Mouse (Mus musculus): ENCODE results near the gene Aldh9a1. TPM values are rescaled to one million over a fixed set of nuclear protein-coding genes. Genes with fewer than 3 reads are reported as not detected.

The Aldh9a1 gene
- polyA plus RNA-seq, 1 experiment from 2014 or later = 112 TPM

DNA sequence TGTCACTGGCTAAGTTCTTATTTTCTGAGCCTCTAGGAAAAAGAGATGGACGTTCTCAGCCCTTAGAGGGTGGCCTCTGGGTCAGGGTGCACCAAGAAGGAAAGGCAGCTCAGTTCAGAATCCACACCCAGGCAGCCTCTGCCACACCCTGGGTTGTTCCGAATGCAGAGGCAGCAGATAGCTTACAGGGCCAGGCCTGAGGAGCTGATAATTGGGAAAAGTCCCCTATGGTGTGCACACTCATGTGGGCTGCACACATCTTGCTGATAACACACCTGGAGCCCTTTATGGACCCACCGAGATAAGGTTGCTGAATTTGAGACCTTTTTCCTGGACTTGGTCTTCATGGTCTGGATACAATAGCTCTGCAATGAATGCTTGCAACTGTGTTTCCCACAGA lies 34.4 kb downstream of the Aldh9a1 start:
- peaks cover 50% of the 10 kb centered on the region for H3K4me1 ChIP-seq (replicated peaks; ENCODE audit: control insufficient read depth, insufficient read depth, low read length)
- H3K36me3 ChIP-seq (ENCODE audit: control insufficient read depth, insufficient read depth, low read length) = no peaks in the 10 kb centered on the region
- DNase-seq (ENCODE audit: low spot score) (peak; percentile 54), ATAC-seq (replicated peaks; ENCODE audit: low FRiP score) (peak; percentile 99)
- WGBS = 44% methylated on average over 3 of the region's 3 CpGs
- H3K4me3 ChIP-seq (ENCODE audit: low read depth, low read length) = peak overlapping the region; percentile 6; the same call in 1 of the 2 replicates
- peak overlapping the region; percentile 55 for H3K9ac ChIP-seq (ENCODE audit: low read depth, low read length)
- H3K27me3 ChIP-seq (replicated peaks; ENCODE audit: control insufficient read depth, insufficient read depth, low read length) = no peaks in the 10 kb centered on the region
- H3K9me3 ChIP-seq (ENCODE audit: control insufficient read depth, low read length) = no peaks in the 10 kb centered on the region
- H3K4me2 ChIP-seq = peak overlapping the region; percentile 59
- H3K27ac ChIP-seq (ENCODE audit: low read depth, low read length) = peak overlapping the region; percentile 94

DNA sequence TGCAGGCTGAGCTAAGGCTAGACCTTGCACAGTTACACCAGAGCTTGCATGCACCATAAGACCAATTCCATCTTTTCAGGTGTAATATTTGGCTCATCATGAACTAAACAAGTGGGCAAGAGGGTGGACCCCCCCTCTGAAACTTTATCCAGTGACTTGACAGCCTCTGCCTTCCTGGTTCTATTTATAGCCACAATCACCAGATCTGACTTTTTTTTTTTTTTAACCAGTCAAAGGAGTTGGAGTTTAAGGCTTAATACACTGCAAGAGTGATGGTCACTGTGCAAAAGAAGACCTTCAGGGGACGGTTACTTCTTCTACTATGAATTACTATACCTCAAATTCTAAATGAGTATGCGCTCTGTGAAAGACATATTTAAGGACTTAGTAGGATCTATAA lies 35.4 kb downstream of the Aldh9a1 start:
- Histone ChIP-seq H3K9me3 (ENCODE audit: control insufficient read depth, low read length) (no peaks in the 10 kb centered on the region), H3K27me3 (replicated peaks; ENCODE audit: control insufficient read depth, insufficient read depth, low read length) (no peaks in the 10 kb centered on the region), H3K27ac (ENCODE audit: low read depth, low read length) (peak overlapping the region; percentile 94), H3K4me2 (peak overlapping the region; percentile 59), H3K4me1 (replicated peaks; ENCODE audit: control insufficient read depth, insufficient read depth, low read length) (peaks cover 57% of the 10 kb centered on the region), H3K4me3 (ENCODE audit: low read depth, low read length) (no peak overlapping the region), H3K9ac (ENCODE audit: low read depth, low read length) (peak overlapping the region; percentile 55), H3K36me3 (ENCODE audit: control insufficient read depth, insufficient read depth, low read length) (no peaks in the 10 kb centered on the region)
- no peak for DNase-seq (ENCODE audit: low spot score)
- WGBS = 85% methylated on average over 2 of the region's 2 CpGs
- ATAC-seq (replicated peaks; ENCODE audit: low FRiP score) = no peak

DNA sequence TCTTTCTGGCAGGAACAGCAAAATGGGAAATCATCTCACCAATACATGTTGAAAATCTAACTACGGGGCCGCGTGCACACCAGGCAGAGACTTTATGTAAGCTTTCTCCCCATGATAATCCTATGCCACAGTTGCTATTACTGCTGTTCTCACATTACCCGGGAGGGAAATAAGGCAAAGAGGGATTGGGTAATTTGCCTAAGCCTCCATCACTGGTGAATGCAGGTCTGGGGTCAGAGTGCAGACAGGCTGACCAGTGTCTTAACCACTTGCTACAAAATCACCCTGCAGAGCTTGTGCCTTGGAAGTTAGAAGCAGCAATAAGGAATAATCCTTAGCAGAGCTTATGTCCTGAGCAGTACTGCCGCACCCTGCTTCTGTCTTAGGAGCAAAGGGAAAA lies 35.8 kb downstream of the Aldh9a1 start:
- H3K4me1 ChIP-seq (replicated peaks; ENCODE audit: control insufficient read depth, insufficient read depth, low read length) = peaks cover 57% of the 10 kb centered on the region
- H3K9ac ChIP-seq (ENCODE audit: low read depth, low read length) = peak overlapping the region; percentile 3; the same call in 1 of the 2 replicates
- peak overlapping the region; percentile 94 for H3K27ac ChIP-seq (ENCODE audit: low read depth, low read length)

DNA sequence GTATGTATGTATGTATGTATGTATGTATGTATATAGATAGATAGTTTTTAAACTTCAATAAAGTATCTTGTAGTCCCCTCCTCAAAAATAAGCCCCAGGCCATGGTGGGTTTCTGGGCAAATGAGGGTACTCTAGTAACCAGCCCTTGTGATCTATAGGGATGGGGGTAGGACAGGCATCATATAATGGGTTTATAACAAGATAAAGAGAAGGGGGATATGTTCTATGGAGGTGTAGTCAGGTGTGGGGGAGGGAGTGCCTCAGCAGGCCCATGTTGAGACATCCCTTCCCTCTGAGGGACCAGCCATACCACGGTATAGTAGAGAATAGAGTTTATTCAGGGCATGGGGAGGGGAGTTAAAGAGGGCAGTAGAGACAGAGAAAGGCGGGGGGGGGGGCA lies 36.7 kb downstream of the Aldh9a1 start:
- Histone ChIP-seq H3K4me2 (no peak overlapping the region), H3K27ac (ENCODE audit: low read depth, low read length) (peak overlapping the region; percentile 56; the same call in 1 of the 2 replicates), H3K9me3 (ENCODE audit: control insufficient read depth, low read length) (no peaks in the 10 kb centered on the region), H3K36me3 (ENCODE audit: control insufficient read depth, insufficient read depth, low read length) (no peaks in the 10 kb centered on the region), H3K4me3 (ENCODE audit: low read depth, low read length) (no peak overlapping the region), H3K27me3 (replicated peaks; ENCODE audit: control insufficient read depth, insufficient read depth, low read length) (no peaks in the 10 kb centered on the region), H3K4me1 (replicated peaks; ENCODE audit: control insufficient read depth, insufficient read depth, low read length) (peaks cover 59% of the 10 kb centered on the region), H3K9ac (ENCODE audit: low read depth, low read length) (peak overlapping the region; percentile 44)
- ATAC-seq (replicated peaks; ENCODE audit: low FRiP score) = no peak
- WGBS = 24% methylated on average over 2 of the region's 2 CpGs
- no peak for DNase-seq (ENCODE audit: low spot score)

More for the DNA sequence above, 35.8 kb downstream of the Aldh9a1 start:
- 69% methylated on average over 5 of the region's 5 CpGs for WGBS
- Histone ChIP-seq H3K9me3 (ENCODE audit: control insufficient read depth, low read length) (no peaks in the 10 kb centered on the region), H3K27me3 (replicated peaks; ENCODE audit: control insufficient read depth, insufficient read depth, low read length) (no peaks in the 10 kb centered on the region), H3K4me2 (peak overlapping the region; percentile 11), H3K36me3 (ENCODE audit: control insufficient read depth, insufficient read depth, low read length) (no peaks in the 10 kb centered on the region), H3K4me3 (ENCODE audit: low read depth, low read length) (no peak overlapping the region)
- no peak for DNase-seq (ENCODE audit: low spot score)
- ATAC-seq (replicated peaks; ENCODE audit: low FRiP score) = no peak

DNA sequence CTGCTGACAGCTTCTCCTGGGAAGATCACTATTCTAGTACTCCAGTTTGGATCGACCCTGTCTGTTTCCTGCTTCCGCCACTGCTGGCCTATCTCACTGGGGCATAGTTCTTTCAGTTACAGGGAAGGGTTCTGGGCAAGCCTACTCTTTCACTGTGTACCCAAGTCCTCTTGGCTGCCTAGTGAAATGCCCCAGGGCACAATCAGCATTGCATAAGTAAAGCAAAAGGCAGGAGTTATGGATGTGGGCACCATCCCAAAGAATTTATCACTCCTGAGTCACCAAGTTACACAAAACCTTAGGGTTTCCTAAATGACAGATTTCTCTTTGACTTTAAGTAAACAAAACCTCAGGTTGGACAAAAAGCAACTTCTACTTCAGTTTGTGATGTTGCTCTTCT lies 37.5 kb downstream of the Aldh9a1 start:
- no peaks in the 10 kb centered on the region for H3K27me3 ChIP-seq (replicated peaks; ENCODE audit: control insufficient read depth, insufficient read depth, low read length)
- H3K27ac ChIP-seq (ENCODE audit: low read depth, low read length) = peak overlapping the region; percentile 56
- ATAC-seq (replicated peaks; ENCODE audit: low FRiP score) (no peak), DNase-seq (ENCODE audit: low spot score) (no peak)
- peak overlapping the region; percentile 44 for H3K9ac ChIP-seq (ENCODE audit: low read depth, low read length)
- H3K4me2 ChIP-seq = peak overlapping the region; percentile 64; the same call in 1 of the 2 replicates
- H3K4me3 ChIP-seq (ENCODE audit: low read depth, low read length) = no peak overlapping the region
- peaks cover 54% of the 10 kb centered on the region for H3K4me1 ChIP-seq (replicated peaks; ENCODE audit: control insufficient read depth, insufficient read depth, low read length)
- H3K9me3 ChIP-seq (ENCODE audit: control insufficient read depth, low read length) = no peaks in the 10 kb centered on the region
- WGBS = 63% methylated on average over 2 of the region's 2 CpGs
- no peaks in the 10 kb centered on the region for H3K36me3 ChIP-seq (ENCODE audit: control insufficient read depth, insufficient read depth, low read length)

DNA sequence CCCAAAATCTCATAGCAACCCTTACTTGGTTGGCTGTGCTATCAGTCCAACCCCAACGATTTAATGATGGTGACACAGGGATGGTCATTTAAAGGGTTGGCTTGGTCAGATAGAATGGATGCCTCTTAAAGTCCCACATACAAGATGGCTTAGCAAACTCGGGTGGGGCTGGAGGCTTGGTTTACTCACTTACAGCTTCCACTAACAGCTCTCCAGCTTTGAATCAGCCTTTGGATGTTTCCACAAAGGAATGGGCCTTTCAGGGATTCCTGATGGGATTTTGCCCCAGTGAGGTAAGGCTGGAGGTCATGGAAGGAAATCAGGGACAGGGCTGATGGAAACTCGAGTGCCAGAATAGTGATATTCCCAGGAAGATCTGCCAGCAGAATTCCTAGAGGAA lies 38.0 kb downstream of the Aldh9a1 start:
- 71% methylated on average over 3 of the region's 3 CpGs for WGBS
- Histone ChIP-seq H3K9me3 (ENCODE audit: control insufficient read depth, low read length) (no peaks in the 10 kb centered on the region), H3K4me1 (replicated peaks; ENCODE audit: control insufficient read depth, insufficient read depth, low read length) (peaks cover 54% of the 10 kb centered on the region), H3K4me3 (ENCODE audit: low read depth, low read length) (no peak overlapping the region; the same call in 1 of the 2 replicates), H3K27me3 (replicated peaks; ENCODE audit: control insufficient read depth, insufficient read depth, low read length) (no peaks in the 10 kb centered on the region), H3K36me3 (ENCODE audit: control insufficient read depth, insufficient read depth, low read length) (no peaks in the 10 kb centered on the region), H3K4me2 (peak overlapping the region; percentile 64), H3K27ac (ENCODE audit: low read depth, low read length) (no peak overlapping the region), H3K9ac (ENCODE audit: low read depth, low read length) (peak overlapping the region; percentile 45)
- DNase-seq (ENCODE audit: low spot score) (no peak), ATAC-seq (replicated peaks; ENCODE audit: low FRiP score) (no peak)

DNA sequence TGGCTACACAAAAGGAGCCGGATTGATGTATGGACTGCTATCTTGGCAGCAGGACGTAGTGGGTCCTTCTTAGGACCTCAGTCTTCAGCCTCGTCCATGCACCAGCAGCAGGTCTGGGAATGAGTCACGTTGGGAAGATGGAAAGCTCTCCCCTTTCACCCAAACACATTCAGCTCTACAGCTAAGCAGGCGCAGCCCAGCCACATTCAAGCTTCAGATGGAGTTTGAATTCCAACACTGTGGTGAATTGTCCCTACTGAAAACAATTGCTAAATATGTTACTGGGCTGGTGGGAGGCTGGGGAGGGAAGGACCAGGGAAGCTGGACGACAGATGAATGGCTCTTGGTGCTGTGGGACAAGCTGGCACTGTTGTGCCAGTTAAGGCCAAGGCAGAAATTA lies 38.8 kb downstream of the Aldh9a1 start:
- peak overlapping the region; percentile 45; the same call in 1 of the 2 replicates for H3K9ac ChIP-seq (ENCODE audit: low read depth, low read length)
- no peaks in the 10 kb centered on the region for H3K9me3 ChIP-seq (ENCODE audit: control insufficient read depth, low read length)
- peaks cover 47% of the 10 kb centered on the region for H3K4me1 ChIP-seq (replicated peaks; ENCODE audit: control insufficient read depth, insufficient read depth, low read length)
- no peaks in the 10 kb centered on the region for H3K36me3 ChIP-seq (ENCODE audit: control insufficient read depth, insufficient read depth, low read length)
- WGBS = 81% methylated on average over 6 of the region's 6 CpGs
- H3K4me3 ChIP-seq (ENCODE audit: low read depth, low read length) = no peak overlapping the region
- ATAC-seq (replicated peaks; ENCODE audit: low FRiP score) = no peak
- peak overlapping the region; percentile 33; the same call in 1 of the 2 replicates for H3K27ac ChIP-seq (ENCODE audit: low read depth, low read length)
- DNase-seq (ENCODE audit: low spot score) = no peak
- H3K27me3 ChIP-seq (replicated peaks; ENCODE audit: control insufficient read depth, insufficient read depth, low read length) = no peaks in the 10 kb centered on the region
- H3K4me2 ChIP-seq = peak overlapping the region; percentile 64

DNA sequence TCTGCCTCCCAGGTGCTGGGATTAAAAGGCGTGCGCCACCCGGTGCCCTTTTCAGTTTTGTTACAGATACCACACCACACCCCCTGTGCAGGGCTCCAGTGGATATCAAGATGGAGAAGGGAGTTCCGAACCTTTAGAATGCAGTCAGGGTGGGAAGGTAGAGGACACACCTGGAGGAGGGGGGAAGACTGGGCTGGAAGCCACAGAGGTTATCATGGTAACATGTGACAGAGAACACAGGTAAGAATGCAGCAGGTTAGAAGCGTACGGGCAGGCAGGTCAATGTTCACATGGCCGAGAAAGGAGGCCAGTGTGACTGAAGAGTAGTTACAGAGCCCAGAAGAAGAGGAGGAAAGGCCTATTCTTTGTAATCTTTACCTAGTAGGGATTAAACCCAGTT lies 39.8 kb downstream of the Aldh9a1 start:
- Histone ChIP-seq H3K27ac (ENCODE audit: low read depth, low read length) (no peak overlapping the region), H3K36me3 (ENCODE audit: control insufficient read depth, insufficient read depth, low read length) (no peaks in the 10 kb centered on the region), H3K9me3 (ENCODE audit: control insufficient read depth, low read length) (no peaks in the 10 kb centered on the region), H3K27me3 (replicated peaks; ENCODE audit: control insufficient read depth, insufficient read depth, low read length) (no peaks in the 10 kb centered on the region), H3K4me2 (peak overlapping the region; percentile 64), H3K4me3 (ENCODE audit: low read depth, low read length) (peak overlapping the region; percentile 13; the same call in 1 of the 2 replicates), H3K4me1 (replicated peaks; ENCODE audit: control insufficient read depth, insufficient read depth, low read length) (peaks cover 42% of the 10 kb centered on the region), H3K9ac (ENCODE audit: low read depth, low read length) (peak overlapping the region; percentile 38; the same call in 1 of the 2 replicates)
- DNase-seq (ENCODE audit: low spot score) = no peak
- 86% methylated on average over 7 of the region's 7 CpGs for WGBS
- ATAC-seq (replicated peaks; ENCODE audit: low FRiP score) = no peak

DNA sequence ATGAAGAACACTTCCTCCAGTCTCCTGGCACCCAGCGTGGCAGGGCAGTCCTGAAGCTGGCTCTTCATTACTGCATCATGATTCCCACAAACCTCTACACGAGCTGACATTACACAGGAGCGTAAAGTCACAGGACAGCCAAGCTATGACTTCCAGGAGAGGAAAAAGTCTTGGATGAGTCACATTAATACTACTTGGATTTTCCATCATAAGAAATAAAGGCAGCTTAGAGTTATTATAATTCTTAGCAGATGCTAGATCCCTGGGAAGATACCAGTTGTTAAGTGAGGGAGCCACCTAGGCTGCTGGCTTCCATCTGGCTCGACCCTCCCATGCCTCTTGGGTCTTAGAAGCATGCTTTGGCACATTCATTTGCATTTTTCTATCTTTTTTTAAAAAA lies 40.6 kb downstream of the Aldh9a1 start:
- Histone ChIP-seq H3K4me1 (replicated peaks; ENCODE audit: control insufficient read depth, insufficient read depth, low read length) (peaks cover 34% of the 10 kb centered on the region), H3K4me3 (ENCODE audit: low read depth, low read length) (peak overlapping the region; percentile 13; the same call in 1 of the 2 replicates), H3K4me2 (peak overlapping the region; percentile 64), H3K9ac (ENCODE audit: low read depth, low read length) (no peak overlapping the region; the same call in 1 of the 2 replicates), H3K9me3 (ENCODE audit: control insufficient read depth, low read length) (no peaks in the 10 kb centered on the region), H3K27me3 (replicated peaks; ENCODE audit: control insufficient read depth, insufficient read depth, low read length) (no peaks in the 10 kb centered on the region), H3K27ac (ENCODE audit: low read depth, low read length) (peak overlapping the region; percentile 9; the same call in 1 of the 2 replicates), H3K36me3 (ENCODE audit: control insufficient read depth, insufficient read depth, low read length) (no peaks in the 10 kb centered on the region)
- ATAC-seq (replicated peaks; ENCODE audit: low FRiP score) (no peak), DNase-seq (ENCODE audit: low spot score) (no peak)
- WGBS = 79% methylated on average over 4 of the region's 4 CpGs
